Mouse (Mus musculus) frontal cortex, postnatal 14 days (tissue): Measurements from ENCODE around the gene Sctr.
A peak's percentile ranks its signal among the peaks of the same experiment; 100 is the strongest.

ENCODE experiments used
- DNase-seq, 2 experiments: peaks; one replicate each; pipeline ENCODE4 v3.0.0; 2022; ENCODE audit warnings: low spot score in 2 of 2

Sctr gene

GRCm38 (mm10) chr1:120027693-120028092 lies 21.0 kb downstream of the Sctr start:
- DNase-seq = no peak

GRCm38 (mm10) chr1:120030474-120030873 lies 23.8 kb downstream of the Sctr start:
- DNase-seq = no peak

GRCm38 (mm10) chr1:120032804-120033468 lies 26.2 kb downstream of the Sctr start:
- DNase-seq = peak; percentile 53 to 64

- no peak for DNase-seq
Observed at GRCm38 (mm10) chr1:120033469-120033854, 26.8 kb downstream of the Sctr start.

GRCm38 (mm10) chr1:120034793-120035192 lies 28.1 kb downstream of the Sctr start:
- DNase-seq = no peak

DNA sequence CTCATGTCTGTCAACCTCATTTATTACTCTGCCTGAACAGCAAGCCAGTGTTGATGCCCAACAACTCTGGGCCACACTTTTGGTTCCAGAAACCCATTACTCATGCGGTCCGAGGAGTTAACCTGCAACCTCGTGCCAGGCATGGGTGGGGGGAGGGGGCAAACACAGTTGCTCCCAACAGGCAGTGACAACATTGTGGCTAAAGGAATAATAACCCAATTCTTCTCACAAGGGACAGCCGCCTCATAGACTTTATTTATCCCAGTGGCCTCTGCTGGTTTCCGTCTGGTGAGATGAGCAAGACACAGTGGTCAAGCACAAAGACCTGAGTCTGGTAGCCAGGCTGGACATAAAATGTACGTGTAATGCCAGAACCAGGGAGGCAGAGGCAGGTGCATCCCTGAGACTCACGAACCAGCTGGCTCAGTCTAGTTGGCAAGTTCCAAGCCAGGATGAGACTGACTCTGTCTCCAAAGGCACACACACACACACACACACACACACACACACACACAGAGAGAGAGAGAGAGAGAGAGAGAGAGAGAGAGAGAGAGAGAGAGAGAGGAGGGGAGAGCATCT lies 28.9 kb downstream of the Sctr start:
- DNase-seq = no peak

DNA sequence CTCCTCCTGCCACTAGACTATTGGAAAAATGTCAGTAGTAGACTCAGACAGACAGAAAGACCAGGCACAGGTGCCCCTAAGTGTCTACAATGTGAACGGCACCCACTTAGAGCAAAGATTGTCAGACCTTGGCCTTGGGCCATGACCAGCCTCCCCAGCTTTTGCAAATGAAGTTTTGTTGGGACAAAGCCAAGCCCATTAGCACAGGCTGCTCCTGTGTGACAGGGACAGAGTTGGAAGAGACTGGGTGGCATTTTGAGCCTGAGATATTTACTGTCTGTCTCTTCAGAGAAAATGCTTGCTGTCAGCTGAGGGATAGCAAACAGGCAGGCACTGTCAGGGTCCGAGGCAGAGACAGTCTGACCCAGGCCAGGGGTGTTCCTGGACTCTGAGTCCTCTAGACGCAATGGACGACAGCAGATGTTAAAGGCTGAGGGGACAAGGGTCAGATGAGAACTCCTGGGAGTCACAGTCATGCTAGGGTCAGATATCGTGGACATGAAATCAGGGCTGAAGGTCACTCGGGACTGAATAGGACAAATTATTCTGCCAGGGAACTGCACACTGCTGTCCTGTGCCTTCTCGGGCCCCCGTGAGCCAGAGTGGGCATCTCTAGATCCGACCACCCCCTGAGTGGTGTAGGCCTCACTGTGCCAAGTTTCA lies 30.5 kb downstream of the Sctr start:
- no peak for DNase-seq

GRCm38 (mm10) chr1:120038594-120038993 lies 31.9 kb downstream of the Sctr start:
- no peak for DNase-seq

DNA sequence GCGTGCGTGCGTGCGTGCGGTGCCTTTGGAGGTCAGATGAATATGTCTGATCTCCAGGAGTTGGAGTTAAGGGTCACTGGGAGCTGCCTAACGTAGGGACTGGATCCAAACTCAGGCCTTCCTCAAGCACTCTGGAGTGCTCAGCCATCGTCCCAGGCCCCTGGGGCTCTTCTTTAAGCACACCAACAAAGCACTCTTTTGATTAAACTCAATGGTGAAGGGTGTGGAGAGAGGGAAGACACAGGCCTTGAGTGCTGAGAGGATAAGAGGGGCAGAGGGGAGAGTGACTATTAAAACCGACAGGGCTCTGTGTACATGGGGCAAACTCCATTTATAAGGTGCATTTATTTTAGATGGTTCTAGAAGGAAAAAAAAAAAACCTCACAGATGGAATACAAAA lies 35.7 kb downstream of the Sctr start:
- DNase-seq = no peak

GRCm38 (mm10) chr1:120044584-120044983 lies 37.9 kb downstream of the Sctr start:
- DNase-seq = no peak

DNA sequence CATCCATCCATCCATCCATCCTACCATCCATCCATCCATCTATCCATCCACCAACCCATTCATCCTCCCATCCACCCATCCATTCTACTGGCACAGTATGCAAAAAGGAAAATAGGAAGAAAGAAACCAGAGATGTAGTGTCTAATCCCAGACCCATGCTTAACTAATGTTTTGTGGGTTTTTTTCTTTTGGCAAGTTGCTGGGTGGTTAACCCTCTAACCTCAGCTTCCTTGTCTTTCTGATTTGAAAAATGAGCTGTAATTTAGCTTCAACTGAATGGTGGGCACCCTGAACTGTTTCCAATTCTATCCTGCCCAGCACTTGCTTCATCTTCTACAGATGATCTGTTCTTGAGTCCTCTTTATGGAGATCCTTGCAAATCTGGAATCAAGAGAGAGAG lies 40.6 kb downstream of the Sctr start:
- DNase-seq = no peak

- no peak for DNase-seq
Observed at GRCm38 (mm10) chr1:120051070-120051469, 44.4 kb downstream of the Sctr start.

DNA sequence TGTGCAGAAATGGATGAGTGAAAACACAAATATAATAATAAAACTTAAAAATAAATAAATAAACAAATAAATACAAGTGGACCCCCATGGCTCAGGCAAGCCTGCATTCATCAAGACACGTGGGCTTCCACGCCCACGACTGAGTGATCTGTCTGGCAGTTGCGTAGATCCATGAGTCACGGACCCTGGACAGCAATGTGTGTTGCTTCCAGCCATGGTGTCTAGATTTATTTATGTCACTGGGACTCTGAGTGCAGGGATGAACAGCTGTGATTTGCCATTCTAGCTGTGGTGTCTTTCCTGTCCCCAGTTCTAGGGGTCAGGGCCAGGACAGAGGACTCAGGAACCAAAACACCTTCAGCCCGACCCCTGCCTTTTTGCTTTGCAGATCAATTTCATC lies 48.3 kb downstream of the Sctr start:
- DNase-seq = no peak

GRCm38 (mm10) chr1:120055475-120055874 lies 48.8 kb downstream of the Sctr start:
- no peak for DNase-seq

- DNase-seq = no peak
Observed at GRCm38 (mm10) chr1:120056236-120056635, 49.5 kb downstream of the Sctr start.

GRCm38 (mm10) chr1:120057044-120057443 lies 50.4 kb downstream of the Sctr start:
- no peak for DNase-seq

GRCm38 (mm10) chr1:120057674-120058430 lies 51.2 kb downstream of the Sctr start:
- DNase-seq = no peak

DNA sequence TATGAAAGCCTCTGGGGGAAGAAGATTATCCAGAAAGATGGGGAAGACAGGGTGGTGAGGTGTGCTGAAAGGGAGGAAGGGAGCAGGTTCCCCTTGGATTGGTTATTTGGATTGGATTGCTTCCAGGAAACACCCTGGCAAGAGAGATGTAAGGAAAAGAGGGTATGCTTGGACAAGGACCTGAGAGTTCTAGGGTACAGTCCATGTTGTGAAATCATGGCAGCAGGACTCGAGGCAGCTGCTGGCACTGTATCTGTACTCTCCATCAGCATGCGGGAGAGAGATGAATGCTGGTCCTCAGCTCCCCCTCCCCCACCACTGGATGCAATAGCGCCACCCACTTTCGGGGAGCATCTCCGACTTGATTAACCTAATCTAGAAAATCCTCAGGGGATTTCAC lies 54.0 kb downstream of the Sctr start:
- no peak for DNase-seq

GRCm38 (mm10) chr1:120062231-120062630 lies 55.5 kb downstream of the Sctr start:
- no peak for DNase-seq

DNA sequence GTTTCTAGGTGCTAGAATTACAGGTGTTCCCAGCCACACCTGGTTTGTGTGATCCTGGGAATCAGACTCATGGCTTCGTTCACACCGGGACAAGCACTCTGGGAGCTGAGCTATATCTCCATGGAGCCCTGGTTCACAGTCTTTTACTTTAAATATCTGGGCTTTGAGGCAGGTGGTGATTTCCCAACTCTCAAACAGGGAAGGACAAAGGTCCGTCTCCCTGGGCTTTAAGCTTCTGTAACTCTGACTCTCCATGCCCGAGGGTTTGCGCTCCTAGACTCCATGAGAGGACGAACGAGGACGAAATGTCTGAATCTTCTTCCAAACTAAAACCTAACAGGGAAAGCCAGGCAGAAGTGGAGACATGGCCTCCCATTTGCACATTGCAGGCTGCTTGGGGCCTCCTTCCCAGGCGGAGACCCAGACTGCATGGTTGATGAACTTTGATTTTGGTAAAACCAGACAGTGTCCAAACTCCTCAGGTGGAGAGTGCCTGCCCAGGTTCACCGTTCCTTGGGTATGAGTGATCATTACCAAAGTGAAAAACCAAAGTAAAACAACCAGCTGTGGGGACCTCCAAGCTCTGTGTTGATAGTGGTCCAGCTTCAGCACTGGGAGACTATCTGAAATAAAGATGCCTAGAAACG lies 57.5 kb downstream of the Sctr start:
- no peak for DNase-seq

DNA sequence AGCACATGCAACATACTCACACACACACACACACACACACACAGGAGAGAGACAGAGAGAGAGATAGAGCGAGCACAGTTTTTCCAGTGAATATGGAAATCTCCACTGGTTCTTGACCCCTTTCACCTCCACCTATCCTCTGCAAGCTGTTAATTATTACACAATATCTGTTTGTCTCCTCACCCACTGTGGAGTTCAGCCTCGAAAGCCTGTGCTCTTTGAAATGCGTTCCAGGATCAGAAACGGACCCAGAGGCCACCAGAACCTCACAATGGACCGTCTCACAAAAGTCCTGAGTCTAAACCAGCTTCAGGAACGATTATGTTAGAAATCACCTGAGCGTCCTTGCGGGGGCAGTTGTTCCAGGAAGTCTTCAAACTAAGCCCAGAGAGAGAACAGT lies 59.5 kb downstream of the Sctr start:
- no peak for DNase-seq

DNA sequence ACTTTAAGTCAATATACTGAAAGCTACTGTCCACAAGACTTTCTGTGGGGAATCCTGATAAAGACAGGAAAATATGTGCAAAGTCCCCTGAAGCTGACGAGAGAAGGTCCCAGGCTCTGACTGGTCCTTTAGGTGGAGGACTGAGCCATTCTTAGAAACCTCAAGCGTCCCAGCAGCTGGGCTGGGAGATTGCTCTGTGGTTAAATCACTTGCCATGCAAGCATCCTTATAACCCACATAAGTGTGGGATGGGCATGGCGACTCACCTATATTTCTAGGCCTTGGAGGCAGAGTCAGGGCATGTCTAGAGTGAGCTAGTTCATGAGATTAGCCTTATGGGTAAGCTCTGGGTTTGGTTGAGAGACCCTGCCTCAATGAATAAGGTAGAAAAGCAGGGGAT lies 59.9 kb downstream of the Sctr start:
- DNase-seq = no peak
